Mouse (Mus musculus) heart, embryonic 11.5 days (tissue): ENCODE measurements around the gene Lgr5. TPM values are rescaled to one million over a fixed set of nuclear protein-coding genes. Genes with fewer than 3 reads are reported as not detected.
A peak's percentile ranks its signal among the peaks of the same experiment; 100 is the strongest.

ENCODE experiments used
- ATAC-seq: fragments of 200-750 bp; cut with Nextera tagmentation; replicated peaks from 2 replicates; pipeline ENCODE4 v1.8.0; 2017; ENCODE audit warnings: moderate library complexity; ENCODE audit not compliant: insufficient number of reproducible peaks, low FRiP score, low TSS enrichment
- H3K27ac ChIP-seq: fragments of 300-500 bp; sonication (generic); 2 replicates; pipeline ENCODE4 v1.5.1; 2014; ENCODE audit warnings: mild to moderate bottlenecking, low read depth, low read length
- H3K27me3 ChIP-seq: fragments of 300-500 bp; sonication (generic); 2 replicates; pipeline ENCODE4 v1.6.1; 2014; ENCODE audit warnings: mild to moderate bottlenecking, low read length, mixed read lengths; ENCODE audit not compliant: control insufficient read depth, insufficient read depth
- H3K36me3 ChIP-seq: fragments of 300-500 bp; sonication (generic); 2 replicates; pipeline ENCODE4 v1.6.1; 2014; ENCODE audit warnings: mild to moderate bottlenecking, low read length, moderate library complexity, mixed read lengths; ENCODE audit not compliant: control insufficient read depth, insufficient read depth
- H3K4me1 ChIP-seq: fragments of 300-500 bp; sonication (generic); 2 replicates; pipeline ENCODE4 v1.6.1; 2014; ENCODE audit warnings: low read length; ENCODE audit not compliant: control insufficient read depth, insufficient read depth
- H3K4me2 ChIP-seq: fragments of 300-500 bp; sonication (generic); 2 replicates; pipeline ENCODE4 v1.6.1; 2014; ENCODE audit warnings: mild to moderate bottlenecking, moderate library complexity
- H3K4me3 ChIP-seq: fragments of 300-500 bp; sonication (generic); 2 replicates; pipeline ENCODE4 v1.5.1; 2014; ENCODE audit warnings: low read depth, low read length
- H3K9ac ChIP-seq: fragments of 300-500 bp; sonication (generic); 2 replicates; pipeline ENCODE4 v1.6.1; 2014; ENCODE audit warnings: mild to moderate bottlenecking, low read depth, low read length, moderate library complexity
- H3K9me3 ChIP-seq: fragments of 300-500 bp; sonication (generic); replicated peaks from 2 replicates; pipeline ENCODE4 v1.6.1; 2016; ENCODE audit warnings: low read length; ENCODE audit not compliant: control insufficient read depth
- WGBS: fragments of 180-500 bp; shearing (Covaris S2); extraction: QIAGEN DNeasy Blood & Tissue Kit; methylation state at CpG from one replicate; pipeline ENCODE4 v1.1.7; 2014; ENCODE audit not compliant: insufficient replicate concordance; 5-methylcytosine and 5-hydroxymethylcytosine counted together
- polyA plus RNA-seq: library from polyadenylated mRNA; unstranded; fragments of >200 nt; fragmentation: Nextera tagmentation; extraction: Ambion mirVana; gene quantifications from 2 replicates; pipeline ENCODE4 v1.2.1, GENCODE M21; 2014

Lgr5 gene
- polyA plus RNA-seq: 0.62 and 0.66 TPM in 2 replicates

GRCm38 (mm10) chr10:115587301-115587969 lies at the start of gene Lgr5:
TSS of gene Lgr5 (minus strand) at chr10:115587780.
- peak; percentile 79 for ATAC-seq
- Histone ChIP-seq H3K27ac (no peak within 1 kb of the TSS), H3K9ac (no peak within 1 kb of the TSS), H3K4me1 (peaks cover 6% of the 10 kb centered on the region; the same call in 1 of the 2 replicates), H3K27me3 (peaks cover 35% of the 10 kb centered on the region), H3K9me3 (no peaks in the 10 kb centered on the region), H3K36me3 (no peaks in the 10 kb centered on the region), H3K4me3 (peak within 1 kb of the TSS; percentile 49), H3K4me2 (peak within 1 kb of the TSS; percentile 94)
- under 1% methylated on average over 47 of the region's 47 CpGs for WGBS

- Histone ChIP-seq H3K36me3 (no peaks in the 10 kb centered on the region), H3K4me1 (no peaks in the 10 kb centered on the region), H3K4me2 (no peak overlapping the region), H3K27ac (no peak overlapping the region), H3K9ac (no peak overlapping the region), H3K4me3 (no peak overlapping the region), H3K27me3 (no peaks in the 10 kb centered on the region), H3K9me3 (no peaks in the 10 kb centered on the region)
- ATAC-seq: no peak
- WGBS: 81% methylated on average over 6 of the region's 6 CpGs
Observed at GRCm38 (mm10) chr10:115626678-115627077, 39.1 kb upstream of the Lgr5 start.

GRCm38 (mm10) chr10:115624957-115625356 lies 37.4 kb upstream of the Lgr5 start:
- no peaks in the 10 kb centered on the region for H3K4me1 ChIP-seq
- H3K4me3 ChIP-seq: no peak overlapping the region
- 71% methylated on average over 2 of the region's 2 CpGs for WGBS
- H3K27me3 ChIP-seq: no peaks in the 10 kb centered on the region
- no peak overlapping the region for H3K9ac ChIP-seq
- H3K4me2 ChIP-seq: no peak overlapping the region
- ATAC-seq: no peak
- H3K9me3 ChIP-seq: no peaks in the 10 kb centered on the region
- H3K27ac ChIP-seq: no peak overlapping the region
- H3K36me3 ChIP-seq: no peaks in the 10 kb centered on the region

GRCm38 (mm10) chr10:115623956-115624671 lies 36.5 kb upstream of the Lgr5 start:
- no peaks in the 10 kb centered on the region for H3K36me3 ChIP-seq
- no peak overlapping the region for H3K4me3 ChIP-seq
- H3K4me1 ChIP-seq: no peaks in the 10 kb centered on the region
- 69% methylated on average over 15 of the region's 15 CpGs for WGBS
- no peak overlapping the region for H3K4me2 ChIP-seq
- H3K9ac ChIP-seq: no peak overlapping the region
- H3K9me3 ChIP-seq: no peaks in the 10 kb centered on the region
- no peaks in the 10 kb centered on the region for H3K27me3 ChIP-seq
- ATAC-seq: no peak
- H3K27ac ChIP-seq: no peak overlapping the region

GRCm38 (mm10) chr10:115623481-115623880 lies 35.9 kb upstream of the Lgr5 start:
- Histone ChIP-seq H3K4me3 (no peak overlapping the region), H3K27ac (no peak overlapping the region), H3K4me2 (no peak overlapping the region), H3K9me3 (no peaks in the 10 kb centered on the region), H3K9ac (no peak overlapping the region), H3K36me3 (no peaks in the 10 kb centered on the region), H3K4me1 (no peaks in the 10 kb centered on the region), H3K27me3 (no peaks in the 10 kb centered on the region)
- WGBS: 75% methylated on average over 7 of the region's 7 CpGs
- ATAC-seq: no peak

GRCm38 (mm10) chr10:115618288-115618856 lies 30.8 kb upstream of the Lgr5 start:
- ATAC-seq: no peak
- 22% methylated on average over 15 of the region's 15 CpGs for WGBS
- H3K27me3 ChIP-seq: no peaks in the 10 kb centered on the region
- H3K4me1 ChIP-seq: no peaks in the 10 kb centered on the region
- no peak overlapping the region for H3K27ac ChIP-seq
- peak overlapping the region; percentile 11 for H3K4me3 ChIP-seq
- no peaks in the 10 kb centered on the region for H3K36me3 ChIP-seq
- H3K9ac ChIP-seq: no peak overlapping the region
- H3K9me3 ChIP-seq: no peaks in the 10 kb centered on the region
- peak overlapping the region; percentile 58 for H3K4me2 ChIP-seq

GRCm38 (mm10) chr10:115617456-115618287 lies 30.1 kb upstream of the Lgr5 start:
- no peaks in the 10 kb centered on the region for H3K9me3 ChIP-seq
- no peak for ATAC-seq
- no peaks in the 10 kb centered on the region for H3K4me1 ChIP-seq
- no peak overlapping the region for H3K9ac ChIP-seq
- H3K4me3 ChIP-seq: peak overlapping the region; percentile 11
- no peaks in the 10 kb centered on the region for H3K36me3 ChIP-seq
- H3K4me2 ChIP-seq: peak overlapping the region; percentile 58
- no peak overlapping the region for H3K27ac ChIP-seq
- WGBS: 13% methylated on average over 14 of the region's 15 CpGs
- no peaks in the 10 kb centered on the region for H3K27me3 ChIP-seq

GRCm38 (mm10) chr10:115595748-115596147 lies 8.2 kb upstream of the Lgr5 start:
- Histone ChIP-seq H3K36me3 (no peaks in the 10 kb centered on the region), H3K4me1 (no peaks in the 10 kb centered on the region), H3K27me3 (no peaks in the 10 kb centered on the region), H3K4me3 (no peak overlapping the region), H3K9me3 (no peaks in the 10 kb centered on the region), H3K27ac (no peak overlapping the region), H3K4me2 (no peak overlapping the region), H3K9ac (no peak overlapping the region)
- WGBS: 89% methylated on average over 1 of the region's 1 CpGs
- no peak for ATAC-seq
